Mouse (Mus musculus): ENCODE measurements at regions not wholly inside any gene's neighbourhood (a gene's known extent, or its start where the extent isn't known, plus 50 kb on each side); places are given as distances from the start of the nearest gene placed in this dataset.

- ATAC-seq (ENCODE audit: insufficient read depth, low read depth) (no peak), DNase-seq (ENCODE audit: low spot score) (no peak)
- no peak overlapping the region for H3K27ac ChIP-seq (ENCODE audit: low read depth)
- no peak overlapping the region for H3K4me3 ChIP-seq (ENCODE audit: low read depth, low read length)
- peak overlapping the region; percentile 5; the same call in 1 of the 2 replicates for H3K4me2 ChIP-seq (ENCODE audit: low read depth, low read length)
- H3K27me3 ChIP-seq (ENCODE audit: control insufficient read depth, insufficient read depth, low read length) = no peaks in the 10 kb centered on the region
- no peak overlapping the region for H3K9ac ChIP-seq (replicated peaks; ENCODE audit: low read depth, low read length)
- H3K9me3 ChIP-seq (replicated peaks; ENCODE audit: control insufficient read depth, low read length) = no peaks in the 10 kb centered on the region
- no peaks in the 10 kb centered on the region for H3K36me3 ChIP-seq (replicated peaks; ENCODE audit: control insufficient read depth, insufficient read depth, low read length)
- H3K4me1 ChIP-seq (ENCODE audit: control insufficient read depth, insufficient read depth) = no peaks in the 10 kb centered on the region
- TF ChIP-seq CTCF (IDR thresholded peaks at IDR 0.05; ENCODE audit: low read depth) = no peak
- no peak for TF ChIP-seq EP300 (IDR thresholded peaks at IDR 0.05; ENCODE audit: low read depth)
- 41% methylated on average over 14 of the region's 14 CpGs for WGBS
Observed at GRCm38 (mm10) chr2:170252255-170253034, 104.5 kb upstream of the Zfp217 start.

DNA sequence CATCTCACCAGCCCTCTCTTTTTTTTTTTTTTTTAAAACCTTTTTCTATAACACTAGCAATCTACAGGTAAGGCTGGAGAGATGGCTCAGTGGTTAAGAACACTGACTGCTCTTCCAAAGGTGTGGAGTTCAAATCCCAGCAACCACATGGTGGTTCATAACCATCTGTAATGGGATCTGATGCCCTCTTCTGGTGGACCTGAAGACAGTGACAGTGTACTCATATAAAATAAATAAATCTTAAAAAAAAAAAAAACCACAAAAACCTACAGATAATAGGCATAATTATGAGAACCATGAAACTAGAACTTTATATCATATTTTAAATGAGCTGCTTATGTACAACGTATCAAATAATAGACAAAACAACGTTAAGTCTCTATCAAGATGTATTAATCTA lies 102.8 kb upstream of the Zfp217 start:
- DNase-seq (ENCODE audit: low spot score) (no peak), ATAC-seq (ENCODE audit: insufficient read depth, low read depth) (no peak)
- H3K36me3 ChIP-seq (replicated peaks; ENCODE audit: control insufficient read depth, insufficient read depth, low read length) = no peaks in the 10 kb centered on the region
- no peak for TF ChIP-seq EP300 (IDR thresholded peaks at IDR 0.05; ENCODE audit: low read depth)
- 0 out of 2 replicates have a peak, but pooled peaks have one; percentile 9 for TF ChIP-seq CTCF (IDR thresholded peaks at IDR 0.05; ENCODE audit: low read depth)
- H3K9me3 ChIP-seq (replicated peaks; ENCODE audit: control insufficient read depth, low read length) = no peaks in the 10 kb centered on the region
- H3K27ac ChIP-seq (ENCODE audit: low read depth) = no peak overlapping the region
- H3K27me3 ChIP-seq (ENCODE audit: control insufficient read depth, insufficient read depth, low read length) = no peaks in the 10 kb centered on the region
- WGBS = 95% methylated on average over 2 of the region's 2 CpGs
- H3K9ac ChIP-seq (replicated peaks; ENCODE audit: low read depth, low read length) = no peak overlapping the region
- H3K4me1 ChIP-seq (ENCODE audit: control insufficient read depth, insufficient read depth) = no peaks in the 10 kb centered on the region
- no peak overlapping the region for H3K4me3 ChIP-seq (ENCODE audit: low read depth, low read length)
- H3K4me2 ChIP-seq (ENCODE audit: low read depth, low read length) = no peak overlapping the region

DNA sequence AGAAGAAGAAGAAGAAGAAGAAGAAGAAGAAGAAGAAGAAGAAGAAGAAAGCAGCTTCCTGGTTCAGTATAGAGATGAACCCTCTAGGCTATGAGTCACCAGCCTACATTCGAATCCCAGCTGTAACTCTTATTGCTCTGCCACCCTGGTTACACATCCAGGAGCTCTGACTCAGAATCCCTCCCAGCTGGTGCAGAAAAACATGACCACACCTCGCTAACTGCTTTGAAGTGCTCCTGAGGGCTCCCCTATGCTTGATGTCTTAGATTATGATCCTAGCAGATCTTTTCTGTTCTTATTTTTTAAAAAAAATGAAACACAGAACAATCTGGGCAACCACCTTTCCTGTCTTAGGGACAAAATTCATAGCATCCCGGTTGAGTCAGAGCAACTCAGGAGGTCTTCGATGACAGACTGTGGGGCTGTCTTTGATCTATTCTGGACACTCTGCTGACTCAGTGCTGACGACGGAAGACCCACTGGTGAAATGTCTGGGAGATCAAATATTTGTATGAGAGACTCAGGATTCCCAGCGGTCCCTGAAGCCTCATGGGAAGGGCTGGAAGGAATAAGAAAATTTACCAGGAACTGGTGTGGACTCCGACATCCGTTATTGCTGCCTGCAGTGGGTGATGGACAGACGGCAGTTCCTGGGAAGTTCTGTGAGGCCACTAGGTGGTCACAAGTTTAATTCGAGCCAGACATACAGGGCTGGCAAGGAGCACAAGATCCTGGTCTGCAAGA lies 100.0 kb upstream of the Zfp217 start:
- Histone ChIP-seq H3K9me3 (replicated peaks; ENCODE audit: control insufficient read depth, low read length) (no peaks in the 10 kb centered on the region), H3K4me3 (ENCODE audit: low read depth, low read length) (no peak overlapping the region), H3K27ac (ENCODE audit: low read depth) (no peak overlapping the region), H3K9ac (replicated peaks; ENCODE audit: low read depth, low read length) (no peak overlapping the region), H3K4me1 (ENCODE audit: control insufficient read depth, insufficient read depth) (no peaks in the 10 kb centered on the region), H3K36me3 (replicated peaks; ENCODE audit: control insufficient read depth, insufficient read depth, low read length) (no peaks in the 10 kb centered on the region), H3K27me3 (ENCODE audit: control insufficient read depth, insufficient read depth, low read length) (no peaks in the 10 kb centered on the region), H3K4me2 (ENCODE audit: low read depth, low read length) (no peak overlapping the region)
- no peak for ATAC-seq (ENCODE audit: insufficient read depth, low read depth)
- TF ChIP-seq EP300 (IDR thresholded peaks at IDR 0.05; ENCODE audit: low read depth) (no peak), CTCF (IDR thresholded peaks at IDR 0.05; ENCODE audit: low read depth) (no peak)
- DNase-seq (ENCODE audit: low spot score) = no peak
- 29% methylated on average over 11 of the region's 11 CpGs for WGBS

- Histone ChIP-seq H3K4me3 (ENCODE audit: low read depth, low read length) (no peak overlapping the region), H3K9ac (replicated peaks; ENCODE audit: low read depth, low read length) (no peak overlapping the region), H3K36me3 (replicated peaks; ENCODE audit: control insufficient read depth, insufficient read depth, low read length) (no peaks in the 10 kb centered on the region), H3K4me1 (ENCODE audit: control insufficient read depth, insufficient read depth) (no peaks in the 10 kb centered on the region), H3K4me2 (ENCODE audit: low read depth, low read length) (no peak overlapping the region), H3K27ac (ENCODE audit: low read depth) (no peak overlapping the region), H3K9me3 (replicated peaks; ENCODE audit: control insufficient read depth, low read length) (no peaks in the 10 kb centered on the region), H3K27me3 (ENCODE audit: control insufficient read depth, insufficient read depth, low read length) (no peaks in the 10 kb centered on the region)
- DNase-seq (ENCODE audit: low spot score) (no peak), ATAC-seq (ENCODE audit: insufficient read depth, low read depth) (no peak)
- TF ChIP-seq CTCF (IDR thresholded peaks at IDR 0.05; ENCODE audit: low read depth) = no peak
- no peak for TF ChIP-seq EP300 (IDR thresholded peaks at IDR 0.05; ENCODE audit: low read depth)
- 49% methylated on average over 12 of the region's 12 CpGs for WGBS
Observed at GRCm38 (mm10) chr2:170245637-170246341, 97.9 kb upstream of the Zfp217 start.

DNA sequence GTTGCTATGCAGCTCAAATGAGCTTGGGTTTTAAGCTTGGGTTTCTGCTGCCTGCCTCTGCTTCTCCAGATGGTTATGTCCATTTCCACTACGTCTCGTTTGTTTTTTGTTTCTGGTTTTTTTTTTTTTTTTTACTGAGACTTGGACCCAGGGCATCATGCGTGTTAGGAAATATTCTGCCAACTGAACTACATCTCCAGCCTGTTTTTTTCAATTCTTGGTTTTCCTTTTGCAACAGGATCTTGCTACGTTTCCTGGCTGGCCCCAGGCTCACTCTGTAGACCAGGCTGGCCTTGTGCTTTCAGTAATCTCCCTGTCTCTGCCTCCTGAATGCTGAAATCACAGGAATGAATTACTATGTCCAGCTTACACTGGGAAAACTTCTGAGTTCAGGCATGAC lies 96.2 kb upstream of the Zfp217 start:
- H3K4me2 ChIP-seq (ENCODE audit: low read depth, low read length) = no peak overlapping the region
- WGBS = 70% methylated on average over 4 of the region's 4 CpGs
- no peak overlapping the region for H3K27ac ChIP-seq (ENCODE audit: low read depth)
- H3K27me3 ChIP-seq (ENCODE audit: control insufficient read depth, insufficient read depth, low read length) = no peaks in the 10 kb centered on the region
- H3K36me3 ChIP-seq (replicated peaks; ENCODE audit: control insufficient read depth, insufficient read depth, low read length) = no peaks in the 10 kb centered on the region
- DNase-seq (ENCODE audit: low spot score) (no peak), ATAC-seq (ENCODE audit: insufficient read depth, low read depth) (no peak)
- no peaks in the 10 kb centered on the region for H3K4me1 ChIP-seq (ENCODE audit: control insufficient read depth, insufficient read depth)
- no peak overlapping the region for H3K9ac ChIP-seq (replicated peaks; ENCODE audit: low read depth, low read length)
- TF ChIP-seq EP300 (IDR thresholded peaks at IDR 0.05; ENCODE audit: low read depth) (no peak), CTCF (IDR thresholded peaks at IDR 0.05; ENCODE audit: low read depth) (no peak)
- H3K9me3 ChIP-seq (replicated peaks; ENCODE audit: control insufficient read depth, low read length) = no peaks in the 10 kb centered on the region
- no peak overlapping the region for H3K4me3 ChIP-seq (ENCODE audit: low read depth, low read length)

All from heart, postnatal 0 days (tissue).